Mouse (Mus musculus): ENCODE data around the gene Tmem217.
"Not testable (repeated sequence)": the region's sequence is repeated elsewhere in the genome, so short reads cannot be mapped to it uniquely, and the experiment has no call there.

Gene Tmem217

GRCm38 (mm10) chr17:29503700-29504099 is 48.5 kb downstream of the Tmem217 start:
- no peak for DNase-seq (ENCODE audit: low spot score in 2 of 2)

- no peak for DNase-seq (ENCODE audit: low spot score in 2 of 2)
Observed at GRCm38 (mm10) chr17:29502669-29503665, 49.2 kb downstream of the Tmem217 start.

GRCm38 (mm10) chr17:29502005-29502668 is 50.0 kb downstream of the Tmem217 start:
- no peak for DNase-seq (ENCODE audit: low spot score in 2 of 2)

GRCm38 (mm10) chr17:29500802-29501469 is 51.2 kb downstream of the Tmem217 start:
- no peak for DNase-seq (ENCODE audit: low spot score in 2 of 2)

- no peak for DNase-seq (ENCODE audit: low spot score in 2 of 2)
Observed at GRCm38 (mm10) chr17:29500243-29500740, 51.9 kb downstream of the Tmem217 start.

- no peak for DNase-seq (ENCODE audit: low spot score in 2 of 2)
Observed at GRCm38 (mm10) chr17:29499511-29499910, 52.7 kb downstream of the Tmem217 start.

GRCm38 (mm10) chr17:29498952-29499351 is 53.2 kb downstream of the Tmem217 start:
- DNase-seq (ENCODE audit: low spot score in 2 of 2) = not testable (repeated sequence)

- DNase-seq (ENCODE audit: low spot score in 2 of 2) = peak; percentile 47 to 58
Observed at GRCm38 (mm10) chr17:29498028-29498427, 54.2 kb downstream of the Tmem217 start.

- not testable (repeated sequence) for DNase-seq (ENCODE audit: low spot score in 2 of 2)
Observed at GRCm38 (mm10) chr17:29497481-29497880, 54.7 kb downstream of the Tmem217 start.

- DNase-seq (ENCODE audit: low spot score in 2 of 2) = no peak
Observed at GRCm38 (mm10) chr17:29497071-29497354, 55.2 kb downstream of the Tmem217 start.

- no peak for DNase-seq (ENCODE audit: low spot score in 2 of 2)
Observed at GRCm38 (mm10) chr17:29496211-29497070, 55.7 kb downstream of the Tmem217 start.

GRCm38 (mm10) chr17:29494732-29495076 is 57.5 kb downstream of the Tmem217 start:
- DNase-seq (ENCODE audit: low spot score in 2 of 2) = no peak

GRCm38 (mm10) chr17:29494062-29494731 is 58.0 kb downstream of the Tmem217 start:
- peak; percentile 77 to 80 for DNase-seq (ENCODE audit: low spot score in 2 of 2)

- peak in 1 of 2 experiments; percentile 37 for DNase-seq (ENCODE audit: low spot score in 2 of 2)
Observed at GRCm38 (mm10) chr17:29493461-29493980, 58.7 kb downstream of the Tmem217 start.

- DNase-seq (ENCODE audit: low spot score in 2 of 2) = peak; percentile 72 to 74
Observed at GRCm38 (mm10) chr17:29492269-29493191, 59.7 kb downstream of the Tmem217 start.

- DNase-seq (ENCODE audit: low spot score in 2 of 2) = peak in 1 of 2 experiments; percentile 42
Observed at GRCm38 (mm10) chr17:29491591-29492268, 60.5 kb downstream of the Tmem217 start.

- DNase-seq (ENCODE audit: low spot score in 2 of 2) = peak; percentile 45 to 63
Observed at GRCm38 (mm10) chr17:29490713-29491581, 61.2 kb downstream of the Tmem217 start, which contains the start of gene Pim1. Gene Pim1 (plus strand): TSS chr17:29490753.
